In genomic region chr9:97634831-97635230, GRCm38 (mm10) we compare ENCODE assay signal across 19 mouse cellular contexts.
"Had no signal": no experiment of that assay in that cellular context is flagged by ENCODE, and none has a peak within 500 bp of the region (broad histone marks: within the 10 kb centered on the region; RNA-seq: fewer than 3 reads in every experiment).

No protein-coding gene starts in this region.

- H3K36me3 ChIP-seq: midbrain, embryonic 10.5 days; midbrain, embryonic 12.5 days; neural tube, embryonic 13.5 days; neural tube, embryonic 15.5 days had no signal

- H3K4me2 ChIP-seq: lung, embryonic 14.5 days; midbrain, embryonic 12.5 days; neural tube, embryonic 13.5 days; neural tube, embryonic 15.5 days had no signal

- H3K27ac ChIP-seq: midbrain, embryonic 10.5 days; midbrain, embryonic 12.5 days; neural tube, embryonic 13.5 days; neural tube, embryonic 15.5 days had no signal

- H3K27me3 ChIP-seq: midbrain, embryonic 12.5 days; neural tube, embryonic 13.5 days; neural tube, embryonic 15.5 days had no signal

- DNase-seq: lung, adult 18-20 months; lung, embryonic 14.5 days; lung, postnatal 10 days; lung, postnatal 4 days; midbrain, embryonic 14.5 days; retina, postnatal 1 day; right cerebral cortex, adult 18-20 months; right cerebral cortex, postnatal 25 days; right cerebral cortex, postnatal 4 days; spleen, adult 18-20 months; thymus, adult 18-20 months; thymus, postnatal 14 days; thymus, postnatal 36 days had no signal

- H3K4me3 ChIP-seq: midbrain, embryonic 10.5 days; midbrain, embryonic 12.5 days; myocyte; neural tube, embryonic 13.5 days; neural tube, embryonic 15.5 days had no signal

- H3K9me3 ChIP-seq: midbrain, embryonic 10.5 days; midbrain, embryonic 12.5 days; neural tube, embryonic 13.5 days; neural tube, embryonic 15.5 days had no signal

- ATAC-seq: midbrain, embryonic 16.5 days had no signal

- H3K9ac ChIP-seq: lung, embryonic 14.5 days; midbrain, embryonic 12.5 days; neural tube, embryonic 13.5 days; neural tube, embryonic 15.5 days had no signal

- H3K4me1 ChIP-seq: midbrain, embryonic 10.5 days; midbrain, embryonic 12.5 days; neural tube, embryonic 13.5 days; neural tube, embryonic 15.5 days had no signal
